Mouse (Mus musculus) forebrain, embryonic 11.5 days (tissue): ENCODE measurements around the gene Igfn1. TPM values are rescaled to one million over a fixed set of nuclear protein-coding genes. Genes with fewer than 3 reads are reported as not detected.
A peak's percentile ranks its signal among the peaks of the same experiment; 100 is the strongest.

Source experiments
- ATAC-seq: fragments of 200-750 bp; cut with Nextera tagmentation; replicated peaks from 2 replicates; pipeline ENCODE4 v1.8.0; 2017; ENCODE audit warnings: moderate TSS enrichment; ENCODE audit not compliant: low FRiP score
- DNase-seq: peaks from one replicate; pipeline ENCODE4 v3.0.0-alpha.2; 2017; ENCODE audit warnings: low spot score
- H3K27ac ChIP-seq: fragments of 300-500 bp; sonication (generic); 2 replicates; pipeline ENCODE4 v1.5.1; 2014; ENCODE audit warnings: low read depth, low read length
- H3K27me3 ChIP-seq: fragments of 300-500 bp; sonication (generic); 2 replicates; pipeline ENCODE4 v1.6.1; 2014; ENCODE audit warnings: mild to moderate bottlenecking, low read length, mixed read lengths; ENCODE audit not compliant: control insufficient read depth, insufficient read depth
- H3K36me3 ChIP-seq: fragments of 300-500 bp; sonication (generic); 2 replicates; pipeline ENCODE4 v1.6.1; 2014; ENCODE audit warnings: mild to moderate bottlenecking, low read length, moderate library complexity, mixed read lengths; ENCODE audit not compliant: control insufficient read depth, insufficient read depth
- H3K4me1 ChIP-seq: fragments of 300-500 bp; sonication (generic); replicated peaks from 2 replicates; pipeline ENCODE4 v1.6.1; 2014; ENCODE audit warnings: low read length, mixed read lengths; ENCODE audit not compliant: control insufficient read depth, insufficient read depth
- H3K4me2 ChIP-seq: fragments of 300-500 bp; sonication (generic); 2 replicates; pipeline ENCODE4 v1.6.1; 2014; ENCODE audit warnings: low read depth, mild to moderate bottlenecking, low read length, moderate library complexity, mixed read lengths; ENCODE audit not compliant: severe bottlenecking
- H3K4me3 ChIP-seq: fragments of 300-500 bp; sonication (generic); 2 replicates; pipeline ENCODE4 v1.5.1; 2014; ENCODE audit warnings: low read depth, low read length
- H3K9ac ChIP-seq: fragments of 300-500 bp; sonication (generic); 2 replicates; pipeline ENCODE4 v1.6.1; 2014; ENCODE audit warnings: low read length
- H3K9me3 ChIP-seq: fragments of 300-500 bp; sonication (generic); 2 replicates; pipeline ENCODE4 v1.6.1; 2016; ENCODE audit warnings: low read length, mixed read lengths; ENCODE audit not compliant: control insufficient read depth
- WGBS: fragments of 180-500 bp; shearing (Covaris S2); extraction: QIAGEN DNeasy Blood & Tissue Kit; methylation state at CpG from one replicate; pipeline ENCODE4 v1.1.7; 2014; 5-methylcytosine and 5-hydroxymethylcytosine counted together
- polyA plus RNA-seq: library from polyadenylated mRNA; unstranded; fragments of >200 nt; fragmentation: Nextera tagmentation; extraction: Ambion mirVana; gene quantifications from 2 replicates; pipeline ENCODE4 v1.2.1, GENCODE M21; 2014

Igfn1 gene
- polyA plus RNA-seq, 1 experiment from 2014 or later, result not detected

GRCm38 (mm10) chr1:136045774-136046173 lies 39.6 kb upstream of the Igfn1 start:
- H3K4me1 ChIP-seq, result peaks cover 3% of the 10 kb centered on the region; the same call in 1 of the 2 replicates
- no peaks in the 10 kb centered on the region for H3K36me3 ChIP-seq
- WGBS, result 12% methylated on average over 4 of the region's 4 CpGs

GRCm38 (mm10) chr1:136040874-136041273 lies 34.7 kb upstream of the Igfn1 start:
- Histone ChIP-seq H3K4me3 (no peak overlapping the region), H3K4me2 (no peak overlapping the region), H3K9ac (no peak overlapping the region), H3K27me3 (no peaks in the 10 kb centered on the region; the same call in 1 of the 2 replicates), H3K4me1 (no peaks in the 10 kb centered on the region; the same call in 1 of the 2 replicates), H3K27ac (no peak overlapping the region), H3K36me3 (no peaks in the 10 kb centered on the region), H3K9me3 (no peaks in the 10 kb centered on the region)
- DNase-seq (no peak), ATAC-seq (no peak)
- 28% methylated on average over 4 of the region's 4 CpGs for WGBS

More at GRCm38 (mm10) chr1:136045774-136046173, 39.6 kb upstream of the Igfn1 start:
- DNase-seq, result peak; percentile 81
- H3K9ac ChIP-seq, result no peak overlapping the region
- H3K27me3 ChIP-seq, result peaks cover 14% of the 10 kb centered on the region
- H3K27ac ChIP-seq, result no peak overlapping the region
- no peaks in the 10 kb centered on the region for H3K9me3 ChIP-seq
- no peak for ATAC-seq
- H3K4me2 ChIP-seq, result no peak overlapping the region
- no peak overlapping the region for H3K4me3 ChIP-seq

GRCm38 (mm10) chr1:136040452-136040851 lies 34.3 kb upstream of the Igfn1 start:
- ATAC-seq, result no peak
- WGBS, result 13% methylated on average over 11 of the region's 11 CpGs

GRCm38 (mm10) chr1:136038746-136039538 lies 32.8 kb upstream of the Igfn1 start:
- H3K36me3 ChIP-seq, result no peaks in the 10 kb centered on the region; the same call in 1 of the 2 replicates
- H3K9me3 ChIP-seq, result no peaks in the 10 kb centered on the region
- ATAC-seq (no peak), DNase-seq (no peak)
- no peak overlapping the region for H3K27ac ChIP-seq
- WGBS, result 76% methylated on average over 5 of the region's 5 CpGs
- no peaks in the 10 kb centered on the region; the same call in 1 of the 2 replicates for H3K4me1 ChIP-seq
- no peaks in the 10 kb centered on the region; the same call in 1 of the 2 replicates for H3K27me3 ChIP-seq
- no peak overlapping the region for H3K4me2 ChIP-seq
- no peak overlapping the region for H3K4me3 ChIP-seq
- no peak overlapping the region for H3K9ac ChIP-seq

More at GRCm38 (mm10) chr1:136040452-136040851, 34.3 kb upstream of the Igfn1 start:
- Histone ChIP-seq H3K4me1 (no peaks in the 10 kb centered on the region; the same call in 1 of the 2 replicates), H3K4me3 (no peak overlapping the region), H3K27ac (no peak overlapping the region), H3K4me2 (no peak overlapping the region), H3K9me3 (no peaks in the 10 kb centered on the region), H3K9ac (no peak overlapping the region), H3K36me3 (no peaks in the 10 kb centered on the region), H3K27me3 (no peaks in the 10 kb centered on the region; the same call in 1 of the 2 replicates)
- DNase-seq, result no peak

GRCm38 (mm10) chr1:136032961-136033360 lies 26.8 kb upstream of the Igfn1 start:
- no peaks in the 10 kb centered on the region for H3K9me3 ChIP-seq
- ATAC-seq, result no peak
- H3K4me2 ChIP-seq, result no peak overlapping the region
- no peak for DNase-seq
- no peak overlapping the region for H3K9ac ChIP-seq
- 74% methylated on average over 7 of the region's 7 CpGs for WGBS
- no peak overlapping the region for H3K27ac ChIP-seq
- H3K36me3 ChIP-seq, result no peaks in the 10 kb centered on the region; the same call in none of the 2 replicates
- no peak overlapping the region for H3K4me3 ChIP-seq
- H3K4me1 ChIP-seq, result 0 out of 2 replicates have a peak, but pooled peaks cover 3% of the 10 kb centered on the region
- H3K27me3 ChIP-seq, result no peaks in the 10 kb centered on the region

- H3K4me2 ChIP-seq, result no peak overlapping the region
- ATAC-seq (no peak), DNase-seq (no peak)
- no peaks in the 10 kb centered on the region for H3K27me3 ChIP-seq
- WGBS, result 89% methylated on average over 6 of the region's 8 CpGs
- no peak overlapping the region for H3K27ac ChIP-seq
- peaks cover 3% of the 10 kb centered on the region for H3K36me3 ChIP-seq
- H3K9me3 ChIP-seq, result no peaks in the 10 kb centered on the region
- H3K4me1 ChIP-seq, result 0 out of 2 replicates have a peak, but pooled peaks cover 3% of the 10 kb centered on the region
- no peak overlapping the region for H3K9ac ChIP-seq
- H3K4me3 ChIP-seq, result no peak overlapping the region
Observed at GRCm38 (mm10) chr1:136031697-136032096, 25.6 kb upstream of the Igfn1 start.

- DNase-seq (no peak), ATAC-seq (no peak)
- Histone ChIP-seq H3K4me1 (0 out of 2 replicates have a peak, but pooled peaks cover 3% of the 10 kb centered on the region), H3K27ac (no peak overlapping the region; the same call in 1 of the 2 replicates), H3K27me3 (no peaks in the 10 kb centered on the region), H3K4me3 (no peak overlapping the region), H3K4me2 (no peak overlapping the region), H3K36me3 (peaks cover 3% of the 10 kb centered on the region), H3K9ac (no peak overlapping the region), H3K9me3 (no peaks in the 10 kb centered on the region)
- 32% methylated on average over 7 of the region's 7 CpGs for WGBS
Observed at GRCm38 (mm10) chr1:136030201-136030600, 24.1 kb upstream of the Igfn1 start.

GRCm38 (mm10) chr1:136018390-136019189 lies 12.4 kb upstream of the Igfn1 start:
- peak; percentile 56 for DNase-seq
- 8% methylated on average over 24 of the region's 24 CpGs for WGBS
- Histone ChIP-seq H3K36me3 (no peaks in the 10 kb centered on the region; the same call in 1 of the 2 replicates), H3K4me1 (peaks cover 8% of the 10 kb centered on the region; the same call in 1 of the 2 replicates), H3K4me3 (peak overlapping the region; percentile 64), H3K9me3 (no peaks in the 10 kb centered on the region), H3K9ac (peak overlapping the region; percentile 87), H3K4me2 (peak overlapping the region; percentile 62), H3K27me3 (no peaks in the 10 kb centered on the region), H3K27ac (no peak overlapping the region)
- peak; percentile 37 for ATAC-seq
